Mouse (Mus musculus) hindbrain, embryonic 10.5 days (tissue): ENCODE measurements around the gene Ctnna3. TPM values are rescaled to one million over a fixed set of nuclear protein-coding genes. Genes with fewer than 3 reads are reported as not detected.

Source experiments
- DNase-seq: peaks from one replicate; pipeline ENCODE4 v3.0.0-alpha.2; 2017; ENCODE audit warnings: low spot score
- H3K27ac ChIP-seq: fragments of 300-500 bp; sonication (generic); 2 replicates; pipeline ENCODE4 v1.5.1; 2016; ENCODE audit warnings: mild to moderate bottlenecking, moderate library complexity
- H3K27me3 ChIP-seq: fragments of 300-500 bp; sonication (generic); 2 replicates; pipeline ENCODE4 v1.6.1; 2016; ENCODE audit warnings: mild to moderate bottlenecking; ENCODE audit not compliant: poor library complexity, insufficient read depth, severe bottlenecking
- H3K36me3 ChIP-seq: fragments of 300-500 bp; sonication (generic); 2 replicates; pipeline ENCODE4 v1.6.1; 2016; ENCODE audit warnings: mild to moderate bottlenecking, moderate library complexity
- H3K4me1 ChIP-seq: fragments of 300-500 bp; sonication (generic); replicated peaks from 2 replicates; pipeline ENCODE4 v1.6.1; 2016; ENCODE audit warnings: mild to moderate bottlenecking
- H3K4me3 ChIP-seq: fragments of 300-500 bp; sonication (generic); 2 replicates; pipeline ENCODE4 v1.5.1; 2016; ENCODE audit warnings: mild to moderate bottlenecking, moderate library complexity
- H3K9me3 ChIP-seq: fragments of 300-500 bp; sonication (generic); 2 replicates; pipeline ENCODE4 v1.6.1; 2016; ENCODE audit warnings: mild to moderate bottlenecking, moderate library complexity
- WGBS: fragments of 180-500 bp; shearing (Covaris S2); methylation state at CpG from one replicate; pipeline ENCODE4 v1.1.7; 2016; 5-methylcytosine and 5-hydroxymethylcytosine counted together
- polyA plus RNA-seq: library from polyadenylated mRNA; unstranded; fragments of >200 nt; fragmentation: Nextera tagmentation; extraction: Ambion mirVana; gene quantifications from 2 replicates; pipeline ENCODE4 v1.2.1, GENCODE M21; 2016

The Ctnna3 gene
- polyA plus RNA-seq, 1 experiment from 2014 or later: 0.21 TPM

- no peaks in the 10 kb centered on the region for H3K36me3 ChIP-seq
- DNase-seq: no peak
- H3K9me3 ChIP-seq: no peaks in the 10 kb centered on the region
- H3K4me1 ChIP-seq: no peaks in the 10 kb centered on the region
- no peaks in the 10 kb centered on the region for H3K27me3 ChIP-seq
- H3K4me3 ChIP-seq: no peak overlapping the region
- WGBS: 38% methylated on average over 9 of the region's 9 CpGs
- H3K27ac ChIP-seq: no peak overlapping the region
These were observed 380.2 kb downstream of the Ctnna3 start for GRCm38 (mm10) chr10:63810043-63810617.

- no peak for DNase-seq
- Histone ChIP-seq H3K9me3 (no peaks in the 10 kb centered on the region), H3K4me3 (no peak overlapping the region), H3K4me1 (no peaks in the 10 kb centered on the region), H3K36me3 (no peaks in the 10 kb centered on the region), H3K27me3 (no peaks in the 10 kb centered on the region), H3K27ac (no peak overlapping the region)
- WGBS: 88% methylated on average over 4 of the region's 4 CpGs
These were observed 409.1 kb downstream of the Ctnna3 start for GRCm38 (mm10) chr10:63839011-63839410.

GRCm38 (mm10) chr10:63851946-63852345, 422.0 kb downstream of the Ctnna3 start:
- DNase-seq: no peak
- Histone ChIP-seq H3K27ac (no peak overlapping the region), H3K4me3 (no peak overlapping the region), H3K27me3 (no peaks in the 10 kb centered on the region), H3K36me3 (no peaks in the 10 kb centered on the region), H3K4me1 (no peaks in the 10 kb centered on the region), H3K9me3 (no peaks in the 10 kb centered on the region)
- 85% methylated on average over 4 of the region's 4 CpGs for WGBS

- DNase-seq: no peak
- H3K4me1 ChIP-seq: no peaks in the 10 kb centered on the region
- no peaks in the 10 kb centered on the region for H3K9me3 ChIP-seq
- H3K27me3 ChIP-seq: no peaks in the 10 kb centered on the region
- H3K27ac ChIP-seq: no peak overlapping the region
- H3K36me3 ChIP-seq: no peaks in the 10 kb centered on the region
- H3K4me3 ChIP-seq: no peak overlapping the region
- WGBS: 94% methylated on average over 7 of the region's 7 CpGs
These were observed 439.2 kb downstream of the Ctnna3 start for GRCm38 (mm10) chr10:63869123-63869522.

- no peaks in the 10 kb centered on the region for H3K4me1 ChIP-seq
- no peak overlapping the region for H3K27ac ChIP-seq
- H3K4me3 ChIP-seq: no peak overlapping the region
- no peak for DNase-seq
- 70% methylated on average over 5 of the region's 5 CpGs for WGBS
- no peaks in the 10 kb centered on the region for H3K27me3 ChIP-seq
- no peaks in the 10 kb centered on the region for H3K9me3 ChIP-seq
- no peaks in the 10 kb centered on the region for H3K36me3 ChIP-seq
These were observed 450.6 kb downstream of the Ctnna3 start for GRCm38 (mm10) chr10:63880462-63880903.

GRCm38 (mm10) chr10:63886449-63887088, 456.7 kb downstream of the Ctnna3 start:
- H3K27me3 ChIP-seq: no peaks in the 10 kb centered on the region
- H3K4me3 ChIP-seq: no peak overlapping the region
- H3K9me3 ChIP-seq: no peaks in the 10 kb centered on the region
- no peaks in the 10 kb centered on the region for H3K36me3 ChIP-seq
- H3K27ac ChIP-seq: no peak overlapping the region
- DNase-seq: no peak
- WGBS: 87% methylated on average over 23 of the region's 23 CpGs
- H3K4me1 ChIP-seq: no peaks in the 10 kb centered on the region

- 89% methylated on average over 5 of the region's 5 CpGs for WGBS
- no peaks in the 10 kb centered on the region for H3K27me3 ChIP-seq
- no peak for DNase-seq
- no peaks in the 10 kb centered on the region for H3K36me3 ChIP-seq
- no peak overlapping the region for H3K27ac ChIP-seq
- H3K4me3 ChIP-seq: no peak overlapping the region
- no peaks in the 10 kb centered on the region for H3K9me3 ChIP-seq
- H3K4me1 ChIP-seq: no peaks in the 10 kb centered on the region
These were observed 464.7 kb downstream of the Ctnna3 start for GRCm38 (mm10) chr10:63894612-63895011.

- Histone ChIP-seq H3K27ac (no peak overlapping the region), H3K36me3 (no peaks in the 10 kb centered on the region), H3K9me3 (no peaks in the 10 kb centered on the region), H3K27me3 (no peaks in the 10 kb centered on the region), H3K4me1 (no peaks in the 10 kb centered on the region), H3K4me3 (no peak overlapping the region)
- no peak for DNase-seq
These were observed 470.0 kb downstream of the Ctnna3 start for GRCm38 (mm10) chr10:63899891-63900290.

- Histone ChIP-seq H3K9me3 (no peaks in the 10 kb centered on the region), H3K36me3 (no peaks in the 10 kb centered on the region), H3K27ac (no peak overlapping the region), H3K4me3 (no peak overlapping the region), H3K27me3 (no peaks in the 10 kb centered on the region), H3K4me1 (no peaks in the 10 kb centered on the region)
- DNase-seq: no peak
These were observed 479.0 kb downstream of the Ctnna3 start for GRCm38 (mm10) chr10:63908878-63909277.

GRCm38 (mm10) chr10:63927334-63927733, 497.4 kb downstream of the Ctnna3 start, which contains the start of gene Gm10118:
Gene Gm10118 (minus strand): TSS chr10:63927434.
- H3K4me1 ChIP-seq: peaks cover 4% of the 10 kb centered on the region
- no peaks in the 10 kb centered on the region for H3K27me3 ChIP-seq
- no peaks in the 10 kb centered on the region for H3K36me3 ChIP-seq
- no peaks in the 10 kb centered on the region for H3K9me3 ChIP-seq
- H3K4me3 ChIP-seq: no peak within 1 kb of the TSS
- no peak for DNase-seq
- no peak within 1 kb of the TSS for H3K27ac ChIP-seq

- DNase-seq: no peak
- Histone ChIP-seq H3K4me1 (peaks cover 2% of the 10 kb centered on the region), H3K4me3 (no peak overlapping the region), H3K27me3 (no peaks in the 10 kb centered on the region), H3K9me3 (no peaks in the 10 kb centered on the region), H3K27ac (no peak overlapping the region), H3K36me3 (no peaks in the 10 kb centered on the region)
- WGBS: 79% methylated on average over 5 of the region's 5 CpGs
These were observed 504.0 kb downstream of the Ctnna3 start for GRCm38 (mm10) chr10:63933946-63934345.

- Histone ChIP-seq H3K9me3 (no peaks in the 10 kb centered on the region), H3K36me3 (no peaks in the 10 kb centered on the region), H3K27me3 (no peaks in the 10 kb centered on the region), H3K4me3 (no peak overlapping the region), H3K27ac (no peak overlapping the region), H3K4me1 (no peaks in the 10 kb centered on the region)
- no peak for DNase-seq
- WGBS: 71% methylated on average over 3 of the region's 3 CpGs
These were observed 515.6 kb downstream of the Ctnna3 start for GRCm38 (mm10) chr10:63945534-63945933.

- Histone ChIP-seq H3K4me1 (no peaks in the 10 kb centered on the region), H3K4me3 (no peak overlapping the region), H3K27me3 (no peaks in the 10 kb centered on the region), H3K27ac (no peak overlapping the region), H3K9me3 (no peaks in the 10 kb centered on the region), H3K36me3 (no peaks in the 10 kb centered on the region)
- WGBS: 79% methylated on average over 4 of the region's 4 CpGs
- DNase-seq: no peak
These were observed 517.4 kb downstream of the Ctnna3 start for GRCm38 (mm10) chr10:63947266-63947665.

- Histone ChIP-seq H3K4me1 (peaks cover 10% of the 10 kb centered on the region), H3K27ac (no peak overlapping the region), H3K27me3 (no peaks in the 10 kb centered on the region), H3K9me3 (no peaks in the 10 kb centered on the region), H3K36me3 (no peaks in the 10 kb centered on the region), H3K4me3 (no peak overlapping the region)
- no peak for DNase-seq
- 79% methylated on average over 8 of the region's 8 CpGs for WGBS
These were observed 521.0 kb downstream of the Ctnna3 start for GRCm38 (mm10) chr10:63950867-63951266.
